Mouse (Mus musculus) C2C12 (cell line): Measurements from ENCODE around the gene Shank1.

ENCODE experiments used
- CTCF ChIP-seq: IDR thresholded peaks from one replicate; pipeline ENCODE4 v1.5.1; 2011; ENCODE audit not compliant: control insufficient read depth, insufficient read depth, insufficient read length
- MAX ChIP-seq: IDR thresholded peaks from one replicate; pipeline ENCODE4 v1.6.1; 2011; ENCODE audit warnings: mild to moderate bottlenecking, control low read depth
- MYOD1 ChIP-seq: IDR thresholded peaks from one replicate; pipeline ENCODE4 v1.6.1; 2011; ENCODE audit warnings: low read depth; ENCODE audit not compliant: control insufficient read depth, insufficient read length
- MYOG ChIP-seq: IDR thresholded peaks from one replicate; pipeline ENCODE4 v1.6.1; 2011; ENCODE audit not compliant: control insufficient read depth, insufficient read length; ENCODE audit errors: extremely low read depth
- USF1 ChIP-seq: IDR thresholded peaks from one replicate; pipeline ENCODE4 v1.6.1; 2011; ENCODE audit warnings: low read depth, mild to moderate bottlenecking, control low read depth, moderate library complexity

GRCm38 (mm10) chr7:44393284-44393683, 83.2 kb downstream of the Shank1 start:
- no peak for TF ChIP-seq CTCF
- no peak for TF ChIP-seq MYOD1
- TF ChIP-seq USF1: no peak
- TF ChIP-seq MYOG: no peak
- TF ChIP-seq MAX: no peak
